Mouse (Mus musculus) forebrain, embryonic 11.5 days (tissue): ENCODE measurements around the gene Slc22a5. TPM values are rescaled to one million over a fixed set of nuclear protein-coding genes. Genes with fewer than 3 reads are reported as not detected.

Source experiments
- ATAC-seq: fragments of 200-750 bp; cut with Nextera tagmentation; replicated peaks from 2 replicates; pipeline ENCODE4 v1.8.0; 2017; ENCODE audit warnings: moderate TSS enrichment; ENCODE audit not compliant: low FRiP score
- DNase-seq: peaks from one replicate; pipeline ENCODE4 v3.0.0-alpha.2; 2017; ENCODE audit warnings: low spot score
- H3K27ac ChIP-seq: fragments of 300-500 bp; sonication (generic); 2 replicates; pipeline ENCODE4 v1.5.1; 2014; ENCODE audit warnings: low read depth, low read length
- H3K27me3 ChIP-seq: fragments of 300-500 bp; sonication (generic); 2 replicates; pipeline ENCODE4 v1.6.1; 2014; ENCODE audit warnings: mild to moderate bottlenecking, low read length, mixed read lengths; ENCODE audit not compliant: control insufficient read depth, insufficient read depth
- H3K36me3 ChIP-seq: fragments of 300-500 bp; sonication (generic); 2 replicates; pipeline ENCODE4 v1.6.1; 2014; ENCODE audit warnings: mild to moderate bottlenecking, low read length, moderate library complexity, mixed read lengths; ENCODE audit not compliant: control insufficient read depth, insufficient read depth
- H3K4me1 ChIP-seq: fragments of 300-500 bp; sonication (generic); replicated peaks from 2 replicates; pipeline ENCODE4 v1.6.1; 2014; ENCODE audit warnings: low read length, mixed read lengths; ENCODE audit not compliant: control insufficient read depth, insufficient read depth
- H3K4me2 ChIP-seq: fragments of 300-500 bp; sonication (generic); 2 replicates; pipeline ENCODE4 v1.6.1; 2014; ENCODE audit warnings: low read depth, mild to moderate bottlenecking, low read length, moderate library complexity, mixed read lengths; ENCODE audit not compliant: severe bottlenecking
- H3K4me3 ChIP-seq: fragments of 300-500 bp; sonication (generic); 2 replicates; pipeline ENCODE4 v1.5.1; 2014; ENCODE audit warnings: low read depth, low read length
- H3K9ac ChIP-seq: fragments of 300-500 bp; sonication (generic); 2 replicates; pipeline ENCODE4 v1.6.1; 2014; ENCODE audit warnings: low read length
- H3K9me3 ChIP-seq: fragments of 300-500 bp; sonication (generic); 2 replicates; pipeline ENCODE4 v1.6.1; 2016; ENCODE audit warnings: low read length, mixed read lengths; ENCODE audit not compliant: control insufficient read depth
- WGBS: fragments of 180-500 bp; shearing (Covaris S2); extraction: QIAGEN DNeasy Blood & Tissue Kit; methylation state at CpG from one replicate; pipeline ENCODE4 v1.1.7; 2014; 5-methylcytosine and 5-hydroxymethylcytosine counted together
- polyA plus RNA-seq: library from polyadenylated mRNA; unstranded; fragments of >200 nt; fragmentation: Nextera tagmentation; extraction: Ambion mirVana; gene quantifications from 2 replicates; pipeline ENCODE4 v1.2.1, GENCODE M21; 2014

The Slc22a5 gene
- polyA plus RNA-seq, 1 experiment from 2014 or later: 7.1 TPM

- Histone ChIP-seq H3K4me1 (no peaks in the 10 kb centered on the region), H3K9ac (no peak overlapping the region), H3K9me3 (no peaks in the 10 kb centered on the region), H3K27ac (no peak overlapping the region), H3K27me3 (no peaks in the 10 kb centered on the region), H3K36me3 (no peaks in the 10 kb centered on the region), H3K4me3 (no peak overlapping the region), H3K4me2 (no peak overlapping the region; the same call in 1 of the 2 replicates)
- WGBS: 84% methylated on average over 6 of the region's 6 CpGs
- ATAC-seq (no peak), DNase-seq (no peak)
Observed at GRCm38 (mm10) chr11:53858058-53858760, 33.3 kb downstream of the Slc22a5 start.

DNA sequence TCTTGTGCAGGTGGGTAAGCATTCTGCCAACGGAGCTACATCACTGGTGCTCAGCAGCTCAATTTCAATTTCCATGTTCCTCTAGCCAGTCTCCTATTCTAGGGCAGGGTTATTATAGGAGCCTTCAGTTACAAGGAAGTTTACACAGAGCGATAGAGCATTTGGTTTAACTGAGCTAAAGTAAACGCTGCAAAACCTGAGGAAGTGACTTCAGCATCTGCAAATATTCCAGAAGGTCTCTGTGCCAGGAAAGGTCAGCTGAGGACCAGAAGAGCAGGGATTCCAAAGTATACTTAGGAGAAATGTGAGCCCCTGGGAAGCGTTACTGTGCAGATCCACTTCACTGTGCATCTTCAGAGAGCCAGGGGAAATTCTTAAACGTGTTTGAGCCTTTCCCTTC lies 37.8 kb downstream of the Slc22a5 start:
- H3K9me3 ChIP-seq: no peaks in the 10 kb centered on the region
- H3K4me2 ChIP-seq: no peak overlapping the region
- H3K27ac ChIP-seq: no peak overlapping the region
- 64% methylated on average over 5 of the region's 5 CpGs for WGBS
- no peak overlapping the region for H3K9ac ChIP-seq
- ATAC-seq (no peak), DNase-seq (no peak)
- H3K27me3 ChIP-seq: no peaks in the 10 kb centered on the region
- H3K36me3 ChIP-seq: no peaks in the 10 kb centered on the region
- H3K4me1 ChIP-seq: no peaks in the 10 kb centered on the region
- no peak overlapping the region for H3K4me3 ChIP-seq

- no peaks in the 10 kb centered on the region for H3K27me3 ChIP-seq
- ATAC-seq (no peak), DNase-seq (no peak)
- WGBS: 50% methylated on average over 5 of the region's 5 CpGs
- H3K36me3 ChIP-seq: no peaks in the 10 kb centered on the region
- no peaks in the 10 kb centered on the region for H3K9me3 ChIP-seq
- no peaks in the 10 kb centered on the region for H3K4me1 ChIP-seq
- no peak overlapping the region for H3K27ac ChIP-seq
- H3K9ac ChIP-seq: no peak overlapping the region
- H3K4me3 ChIP-seq: no peak overlapping the region
- no peak overlapping the region for H3K4me2 ChIP-seq
Observed at GRCm38 (mm10) chr11:53851795-53852194, 39.7 kb downstream of the Slc22a5 start.

DNA sequence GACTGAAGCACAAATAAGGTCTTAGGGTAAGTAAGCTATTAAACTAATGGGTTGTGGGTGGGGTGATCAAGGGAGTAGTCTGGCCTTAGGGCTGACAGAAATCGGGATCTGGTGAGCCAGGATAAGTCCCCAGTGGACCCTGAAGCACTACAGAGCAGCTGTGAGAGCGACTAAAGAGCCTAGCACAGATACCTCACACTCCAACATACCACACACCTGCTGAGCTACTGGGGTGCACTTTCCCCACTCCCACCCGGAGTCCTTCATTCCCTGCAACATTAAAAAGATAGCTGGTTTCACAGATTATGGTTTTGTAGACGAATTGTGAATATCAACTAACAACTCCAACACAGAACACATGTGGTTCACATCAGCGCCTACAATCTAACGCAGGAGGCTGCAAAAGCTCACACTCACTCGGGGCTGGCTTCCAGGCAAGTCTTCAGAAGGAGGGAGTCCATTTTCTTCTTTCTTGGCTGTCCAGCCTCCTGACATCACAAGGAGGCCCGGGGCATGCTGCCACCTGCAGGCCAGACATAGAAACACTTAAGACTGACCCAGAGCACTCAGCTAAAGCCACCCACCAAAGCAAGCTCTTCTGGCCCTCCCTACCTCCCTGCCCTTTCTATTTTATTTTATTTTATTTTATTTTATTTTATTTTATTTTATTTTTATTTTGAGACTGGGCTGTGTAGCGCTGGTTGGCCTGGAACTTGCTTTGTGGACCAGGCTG lies 41.7 kb downstream of the Slc22a5 start:
- 31% methylated on average over 9 of the region's 9 CpGs for WGBS
- DNase-seq (peak; percentile 84), ATAC-seq (peak; percentile 44; the same call in 1 of the 2 replicates)
- H3K36me3 ChIP-seq: no peaks in the 10 kb centered on the region
- no peaks in the 10 kb centered on the region for H3K27me3 ChIP-seq
- no peak overlapping the region for H3K4me2 ChIP-seq
- no peaks in the 10 kb centered on the region for H3K9me3 ChIP-seq
- no peak overlapping the region for H3K9ac ChIP-seq
- no peak overlapping the region for H3K4me3 ChIP-seq
- no peak overlapping the region for H3K27ac ChIP-seq
- H3K4me1 ChIP-seq: no peaks in the 10 kb centered on the region

GRCm38 (mm10) chr11:53845680-53846079 lies 45.8 kb downstream of the Slc22a5 start:
- Histone ChIP-seq H3K9ac (no peak overlapping the region), H3K4me3 (no peak overlapping the region), H3K27ac (no peak overlapping the region), H3K36me3 (no peaks in the 10 kb centered on the region), H3K27me3 (no peaks in the 10 kb centered on the region), H3K4me2 (no peak overlapping the region), H3K9me3 (no peaks in the 10 kb centered on the region), H3K4me1 (no peaks in the 10 kb centered on the region)
- no peak for ATAC-seq
- no peak for DNase-seq
- WGBS: 80% methylated on average over 6 of the region's 6 CpGs

DNA sequence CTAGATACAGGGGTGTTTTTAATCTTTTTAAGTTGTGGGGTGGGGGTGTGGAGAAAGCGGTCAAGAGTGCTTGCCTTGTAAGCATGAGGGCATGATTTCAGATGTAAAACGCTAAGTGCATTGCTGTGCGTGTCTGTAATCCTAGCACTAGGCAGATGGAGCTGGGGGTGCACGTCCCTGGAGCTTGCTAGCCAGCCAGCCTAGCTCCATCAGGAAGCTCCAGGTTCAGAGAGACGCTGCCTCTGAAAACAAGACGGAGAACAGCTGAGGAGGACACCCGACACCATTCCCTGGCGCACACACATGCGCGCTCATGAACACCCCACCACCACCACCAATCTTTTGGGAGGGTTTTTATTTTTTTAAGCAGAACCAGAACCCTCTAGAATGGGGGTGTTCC lies 48.4 kb downstream of the Slc22a5 start:
- H3K9me3 ChIP-seq: no peaks in the 10 kb centered on the region
- H3K9ac ChIP-seq: no peak overlapping the region
- H3K4me1 ChIP-seq: no peaks in the 10 kb centered on the region
- H3K36me3 ChIP-seq: no peaks in the 10 kb centered on the region
- WGBS: 83% methylated on average over 10 of the region's 10 CpGs
- H3K4me3 ChIP-seq: no peak overlapping the region
- no peak for DNase-seq
- no peak overlapping the region for H3K4me2 ChIP-seq
- H3K27me3 ChIP-seq: no peaks in the 10 kb centered on the region
- ATAC-seq: no peak
- no peak overlapping the region for H3K27ac ChIP-seq

GRCm38 (mm10) chr11:53842161-53842581 lies 49.3 kb downstream of the Slc22a5 start:
- ATAC-seq (no peak), DNase-seq (no peak)
- Histone ChIP-seq H3K4me1 (no peaks in the 10 kb centered on the region), H3K9ac (no peak overlapping the region), H3K27me3 (no peaks in the 10 kb centered on the region), H3K36me3 (no peaks in the 10 kb centered on the region), H3K27ac (no peak overlapping the region), H3K9me3 (no peaks in the 10 kb centered on the region), H3K4me2 (no peak overlapping the region), H3K4me3 (no peak overlapping the region)
- 69% methylated on average over 4 of the region's 4 CpGs for WGBS

DNA sequence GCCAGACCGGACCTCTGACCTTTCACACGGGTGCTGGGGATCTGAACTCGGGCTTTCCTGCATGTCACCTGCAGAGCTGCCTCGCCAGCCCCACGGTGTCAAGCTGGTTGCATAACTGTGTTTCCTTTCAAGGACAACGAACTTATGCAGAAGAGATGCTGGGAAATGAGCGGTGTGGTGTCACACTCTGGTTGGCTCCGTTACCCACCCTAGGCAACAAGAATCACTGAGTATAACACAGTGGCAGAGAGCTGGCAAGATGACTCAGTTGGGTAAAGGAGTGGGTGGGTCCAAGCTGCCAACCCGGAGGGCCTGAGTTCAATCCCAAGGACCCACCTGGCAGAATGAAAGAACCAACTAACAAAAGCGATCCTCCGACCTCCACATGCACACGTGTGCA lies 49.9 kb downstream of the Slc22a5 start:
- no peak overlapping the region for H3K9ac ChIP-seq
- H3K4me2 ChIP-seq: no peak overlapping the region
- H3K27me3 ChIP-seq: no peaks in the 10 kb centered on the region
- ATAC-seq (no peak), DNase-seq (no peak)
- 89% methylated on average over 12 of the region's 12 CpGs for WGBS
- H3K27ac ChIP-seq: no peak overlapping the region
- H3K9me3 ChIP-seq: no peaks in the 10 kb centered on the region
- no peak overlapping the region for H3K4me3 ChIP-seq
- no peaks in the 10 kb centered on the region for H3K36me3 ChIP-seq
- no peaks in the 10 kb centered on the region for H3K4me1 ChIP-seq
